Mouse (Mus musculus): Measurements from ENCODE around the gene Piga.

The Piga gene

DNA sequence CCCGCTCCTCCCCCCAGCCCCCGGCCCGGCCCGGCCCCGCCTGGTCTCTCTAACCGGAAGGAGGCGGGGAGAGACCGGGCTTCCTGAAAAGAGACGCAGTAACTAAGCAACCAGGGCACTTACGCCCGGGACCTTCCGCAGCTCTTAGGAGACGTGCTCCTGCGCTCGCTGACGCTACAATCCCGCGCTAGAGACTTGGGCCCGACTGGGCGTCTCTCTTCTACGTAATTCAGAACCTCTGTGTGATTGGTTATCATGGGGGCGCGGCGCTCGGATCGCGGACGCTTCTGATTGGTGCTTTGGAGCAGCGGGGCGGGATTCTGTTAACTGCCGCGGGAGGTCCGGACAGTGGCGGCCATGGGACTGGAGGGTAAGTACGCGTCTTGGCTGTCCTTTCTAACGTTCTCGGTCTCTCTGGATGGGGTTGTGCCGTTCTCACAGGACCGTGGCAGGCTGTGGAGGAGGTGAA lies at the start of gene Piga:
TSS of gene Piga (plus strand) at position 317 of the 469 bp plus-strand sequence.
- peak; percentile 88 to 92 for DNase-seq (ENCODE audit: low spot score in 2 of 2)

DNA sequence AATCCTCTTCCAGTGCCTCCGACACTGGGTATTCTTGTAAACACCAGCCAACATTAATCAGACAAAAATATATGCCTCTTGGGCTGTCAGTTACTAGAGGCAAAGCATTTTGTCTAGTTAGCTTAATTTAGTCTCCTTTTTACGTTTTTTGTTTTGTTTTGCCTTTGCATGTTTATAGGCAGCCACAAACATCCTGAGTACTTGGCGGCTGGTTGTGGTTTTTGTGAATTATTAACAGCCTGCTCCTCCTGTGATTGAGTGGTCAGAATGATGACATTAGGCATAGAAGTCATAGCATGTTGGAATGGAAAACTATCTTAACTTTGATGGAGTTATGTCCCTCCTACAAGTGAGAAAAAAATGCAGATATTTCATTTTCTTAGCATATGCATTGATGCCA lies 49.0 kb upstream of the Piga start:
- no peak for DNase-seq (ENCODE audit: low spot score in 2 of 2)

DNA sequence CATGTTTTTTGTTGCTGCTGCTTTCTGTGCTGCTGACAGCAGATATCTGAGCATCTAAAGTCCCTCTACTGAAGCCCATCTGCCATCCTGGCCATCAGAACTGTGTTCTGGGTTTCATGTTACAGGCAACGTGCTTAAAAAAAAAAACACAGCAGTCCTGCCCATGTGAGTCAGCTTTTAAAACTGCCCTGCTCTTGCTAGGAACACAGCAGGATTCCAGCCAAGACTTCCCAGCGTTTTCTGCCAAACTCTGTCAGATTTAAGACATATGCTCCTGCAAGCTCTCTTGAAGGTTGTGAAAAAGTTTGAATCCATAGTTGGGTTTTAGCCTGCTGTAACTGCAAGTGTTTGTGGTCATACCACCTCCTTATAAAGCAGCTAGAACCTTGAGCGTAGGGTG lies 46.5 kb upstream of the Piga start, which contains the start of gene Vegfd:
TSS of gene Vegfd (plus strand) at position 298 of the 400 bp plus-strand sequence.
- no peak for DNase-seq (ENCODE audit: low spot score in 2 of 2)

DNA sequence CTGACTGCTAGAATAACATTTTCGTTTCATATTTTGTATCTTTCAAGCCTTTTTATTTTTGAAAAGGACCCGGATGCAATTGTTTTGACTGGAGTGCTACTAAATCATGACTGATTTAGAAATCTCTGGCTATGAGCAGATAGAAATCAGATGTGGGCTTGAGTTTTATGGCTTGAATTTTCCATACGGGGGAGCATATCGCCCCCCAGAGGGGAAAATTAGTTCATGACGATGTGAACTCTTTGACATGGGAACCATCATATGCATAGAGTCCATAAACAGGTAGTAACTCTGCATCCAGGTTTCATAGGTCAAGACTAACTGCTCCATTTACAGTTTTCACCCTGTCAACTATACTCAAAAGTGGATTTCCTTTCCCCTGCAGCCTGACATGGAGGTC lies 45.0 kb upstream of the Piga start:
- no peak for DNase-seq (ENCODE audit: low spot score in 2 of 2)

DNA sequence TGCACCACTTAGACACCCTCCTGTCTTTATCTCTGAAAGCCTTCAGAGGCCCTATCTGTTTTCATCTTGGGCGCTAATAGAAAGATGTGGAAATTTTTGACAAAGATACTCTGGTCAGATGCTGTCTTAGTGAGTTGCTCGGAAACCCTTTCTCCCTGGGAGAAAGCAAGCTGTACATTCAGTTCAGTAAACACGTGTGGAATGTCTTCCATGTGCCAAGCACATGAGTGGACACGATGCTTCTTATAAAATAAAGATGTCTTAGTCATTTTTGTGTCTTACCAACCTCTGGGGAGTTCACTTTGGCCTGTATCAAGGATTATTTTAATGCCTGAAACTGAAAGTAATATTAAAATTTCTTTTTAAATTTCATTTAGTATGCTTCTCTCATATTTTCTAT lies 39.9 kb upstream of the Piga start:
- no peak for DNase-seq (ENCODE audit: low spot score in 2 of 2)

DNA sequence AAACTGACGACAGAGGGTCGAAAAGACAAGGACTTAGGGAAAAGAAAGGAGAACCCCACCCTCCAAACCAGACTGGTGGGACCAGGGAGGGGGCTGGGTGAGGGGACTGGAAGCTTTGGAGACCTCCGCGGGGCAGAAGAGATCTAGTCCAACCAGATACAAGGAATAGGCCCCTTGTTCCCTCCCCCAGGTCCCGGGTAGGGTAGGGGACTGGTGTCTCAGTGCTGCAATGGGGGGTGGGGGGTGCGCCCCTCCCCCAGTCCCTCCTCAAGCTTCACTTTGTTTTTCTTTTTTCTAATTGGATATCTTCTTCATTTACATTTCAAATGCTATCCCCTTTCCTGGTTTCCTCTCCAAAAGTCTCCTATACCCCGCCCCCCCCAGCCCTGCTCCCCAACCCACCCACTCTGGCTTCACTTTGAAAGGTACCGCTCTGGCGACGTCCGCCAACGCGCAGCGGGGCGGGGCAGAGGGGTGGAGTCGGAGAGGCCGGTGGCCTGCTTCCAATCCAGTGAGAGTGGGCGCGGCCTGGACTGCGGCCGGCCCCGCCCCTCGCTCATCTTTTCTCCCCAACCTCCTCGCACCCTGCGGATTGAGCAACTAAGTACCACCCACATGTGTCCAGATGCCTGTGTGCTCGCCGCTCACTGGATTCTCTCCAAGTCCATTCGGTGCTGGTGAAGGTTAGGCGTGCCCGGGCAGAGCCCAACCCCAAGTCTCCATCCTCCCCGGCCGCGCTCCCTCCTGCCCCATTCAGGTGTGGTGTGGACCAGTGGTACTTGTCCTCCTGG lies 37.8 kb upstream of the Piga start:
- DNase-seq (ENCODE audit: low spot score in 2 of 2) = peak; percentile 70 to 86

DNA sequence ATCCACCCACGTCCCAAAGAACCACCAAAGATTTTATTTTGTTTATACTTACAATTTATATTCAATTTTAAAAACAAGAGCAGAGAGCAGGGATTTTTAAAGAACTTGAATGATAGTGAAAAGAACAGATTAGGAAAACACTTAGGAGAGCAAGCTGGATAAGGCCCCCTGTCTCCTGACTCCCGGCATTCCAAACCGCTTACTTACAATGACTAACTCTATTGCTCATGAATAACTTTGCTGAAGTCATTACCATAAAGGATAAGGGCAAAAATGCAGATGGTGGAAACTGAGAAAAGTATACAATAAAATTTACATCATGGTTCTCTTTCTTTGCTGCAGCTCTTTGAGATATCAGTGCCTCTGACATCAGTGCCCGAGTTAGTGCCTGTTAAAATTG lies 25.5 kb upstream of the Piga start:
- no peak for DNase-seq (ENCODE audit: low spot score in 2 of 2)

DNA sequence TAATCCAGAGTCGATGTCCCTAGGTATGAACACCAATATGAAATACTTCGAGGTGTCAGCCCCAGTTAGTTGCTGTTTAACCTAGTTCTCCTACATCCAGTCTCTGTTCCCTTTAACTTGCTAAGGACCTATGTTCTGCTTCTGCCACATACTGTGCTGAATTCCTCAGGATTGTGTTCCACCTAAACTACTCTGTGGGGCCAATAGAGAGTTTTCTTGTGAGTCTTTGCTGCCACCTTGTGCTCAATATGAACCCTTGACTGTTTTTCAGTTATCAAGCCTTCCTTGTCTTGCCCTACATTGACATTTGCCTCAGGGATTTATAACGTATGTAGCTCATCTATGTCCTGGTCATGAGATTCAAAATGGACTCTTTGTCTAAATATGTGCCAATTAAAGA lies 21.1 kb upstream of the Piga start:
- no peak for DNase-seq (ENCODE audit: low spot score in 2 of 2)

DNA sequence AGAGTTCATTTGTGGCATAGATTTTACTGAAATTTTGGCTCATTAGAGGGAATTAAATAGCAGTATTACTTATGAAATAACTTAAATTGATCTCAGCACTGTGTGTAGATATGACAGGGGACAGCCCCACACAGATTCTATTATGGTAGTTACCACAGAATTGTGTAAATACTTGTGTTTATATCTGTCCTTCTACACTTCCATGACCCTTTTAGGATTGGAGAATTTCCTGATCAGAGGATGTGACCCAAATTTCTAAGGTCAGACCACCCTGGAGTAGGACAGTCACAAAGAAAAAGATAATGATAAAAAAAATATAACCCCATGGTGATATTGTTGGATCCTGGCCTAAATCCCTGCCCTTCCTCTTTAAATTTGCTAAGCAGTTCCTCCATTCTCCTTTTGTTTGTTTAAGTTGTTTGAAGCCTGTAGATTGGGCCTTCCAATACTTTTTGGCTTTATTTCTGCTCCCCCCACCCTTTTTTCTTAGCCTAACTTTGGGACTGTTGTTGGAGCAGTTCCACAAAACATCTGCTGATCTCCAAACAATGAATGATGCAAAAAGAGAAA lies 14.4 kb upstream of the Piga start:
- DNase-seq (ENCODE audit: low spot score in 2 of 2) = no peak

DNA sequence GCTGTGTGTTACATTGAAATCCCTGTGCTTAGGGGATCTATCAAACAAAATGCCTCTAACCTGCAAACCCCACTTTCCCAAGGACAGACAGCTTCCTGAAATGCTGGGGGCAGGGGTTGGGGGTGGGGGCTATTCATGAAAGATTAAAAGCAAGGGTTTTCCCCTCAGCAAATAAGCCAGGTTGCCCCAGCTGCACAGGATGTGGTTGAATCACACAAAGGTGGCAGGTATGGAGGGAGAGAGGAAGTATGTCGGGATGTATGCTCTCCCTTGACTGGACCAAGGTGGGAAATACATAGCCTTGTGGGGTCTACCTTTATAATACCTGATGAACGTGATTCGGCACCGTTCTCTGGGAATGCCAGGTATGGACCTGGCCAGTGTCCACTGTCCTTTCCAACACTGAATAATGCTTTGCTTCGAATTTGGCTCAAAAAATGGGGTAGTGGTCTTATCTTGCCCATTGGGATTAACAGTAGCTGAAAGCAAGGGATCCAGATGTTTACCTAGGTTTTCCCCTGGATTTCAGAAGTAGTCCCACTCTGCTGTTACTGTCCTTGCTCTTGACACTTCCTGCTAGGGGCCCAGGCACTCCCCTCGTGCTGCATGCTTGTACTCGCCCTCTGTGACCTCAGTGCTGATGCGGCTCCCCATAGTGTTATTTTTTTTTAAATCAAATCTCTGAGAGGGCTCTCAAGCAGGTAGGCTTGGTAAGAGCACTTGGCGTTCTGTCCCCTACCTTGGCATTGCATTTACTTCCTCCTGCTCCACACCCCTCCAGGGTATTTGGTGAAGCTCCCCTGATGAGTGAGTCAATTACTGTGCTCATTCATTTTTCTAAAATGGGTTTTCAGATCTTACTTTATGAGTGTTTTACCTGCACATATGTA lies 13.2 kb upstream of the Piga start:
- DNase-seq (ENCODE audit: low spot score in 2 of 2) = no peak

DNA sequence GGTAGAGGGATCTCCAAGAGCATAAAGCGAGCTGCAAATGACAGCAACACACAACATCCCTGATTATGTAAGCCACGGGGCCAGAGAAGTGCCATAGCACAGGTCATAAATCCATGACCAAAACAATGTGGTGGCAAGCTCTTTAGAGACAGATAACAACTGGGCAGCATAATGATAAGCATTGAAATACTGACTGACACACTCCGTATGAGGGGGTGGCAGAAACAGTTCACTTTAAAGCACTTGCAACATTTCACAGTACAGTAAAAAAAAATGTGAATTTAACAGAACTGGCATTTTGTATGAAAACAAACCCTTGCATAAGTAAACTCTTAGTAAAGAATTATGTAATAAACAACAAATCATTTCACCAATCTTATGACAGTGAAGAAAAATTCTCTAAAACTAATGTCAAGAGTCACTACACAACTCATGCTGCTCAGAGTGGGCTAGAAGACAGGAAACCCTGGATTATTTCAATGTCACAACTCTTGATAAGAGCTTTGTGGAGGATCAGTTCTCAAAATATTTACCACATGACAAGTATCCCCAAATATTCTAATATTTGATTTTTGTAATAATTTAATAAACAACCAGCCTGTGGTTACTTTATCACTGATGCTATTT lies 11.2 kb upstream of the Piga start:
- no peak for DNase-seq (ENCODE audit: low spot score in 2 of 2)

DNA sequence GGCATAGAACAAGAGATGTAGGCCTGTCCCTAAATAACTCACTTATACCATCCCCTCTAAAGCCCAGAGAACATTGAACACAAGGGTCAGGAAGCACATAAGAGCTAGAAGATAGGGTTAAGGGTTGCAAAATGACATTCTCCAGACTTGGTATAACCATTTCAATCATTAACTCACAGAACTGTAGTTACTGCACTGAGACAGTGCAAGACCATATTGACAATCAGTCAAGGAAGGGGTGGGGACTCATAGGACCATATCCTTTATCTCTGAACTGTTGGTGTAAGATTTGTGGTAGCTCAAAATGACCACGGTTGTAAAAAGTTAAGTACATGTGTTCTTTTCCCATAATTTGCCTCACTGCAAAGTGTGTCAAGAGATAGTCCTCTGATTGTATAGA lies 9.0 kb upstream of the Piga start:
- no peak for DNase-seq (ENCODE audit: low spot score in 2 of 2)

DNA sequence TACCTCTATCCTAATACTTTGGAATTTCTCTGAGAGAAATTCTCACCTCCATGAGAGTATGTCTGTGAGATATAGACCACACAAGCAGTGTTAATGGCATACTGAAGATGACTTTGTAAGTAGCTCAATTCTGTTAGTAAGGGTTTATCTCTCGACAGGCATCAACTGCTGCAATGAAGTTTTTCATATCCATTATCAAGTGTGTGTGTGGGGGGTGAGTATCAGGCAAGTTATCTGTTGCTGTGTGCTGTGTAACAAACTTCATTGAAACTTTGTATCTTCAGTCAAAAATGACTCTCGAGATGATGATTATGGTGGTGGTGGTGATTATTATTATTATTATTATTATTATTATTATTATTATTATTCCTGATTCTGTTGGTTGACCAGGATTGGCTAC lies 2.8 kb upstream of the Piga start:
- no peak for DNase-seq (ENCODE audit: low spot score in 2 of 2)

DNA sequence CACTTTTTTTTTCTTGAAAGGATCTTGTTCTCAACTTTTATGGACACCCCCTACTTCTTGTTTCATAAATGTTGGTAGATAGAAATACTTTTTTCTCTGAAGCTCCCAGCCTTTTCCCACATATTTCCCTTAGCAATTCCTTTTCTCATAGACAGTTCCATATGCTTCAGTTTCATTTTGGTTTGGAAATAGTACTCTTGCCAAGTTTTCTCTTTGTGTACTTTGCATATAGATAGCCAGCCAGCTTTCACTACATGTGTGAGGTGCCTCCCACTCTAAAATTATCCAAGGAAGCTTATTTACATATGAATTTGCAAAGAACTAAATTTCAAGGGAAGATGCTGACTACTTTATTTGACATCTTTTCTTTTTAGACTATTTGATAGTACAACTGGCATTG lies 1.6 kb upstream of the Piga start:
- no peak for DNase-seq (ENCODE audit: low spot score in 2 of 2)

DNA sequence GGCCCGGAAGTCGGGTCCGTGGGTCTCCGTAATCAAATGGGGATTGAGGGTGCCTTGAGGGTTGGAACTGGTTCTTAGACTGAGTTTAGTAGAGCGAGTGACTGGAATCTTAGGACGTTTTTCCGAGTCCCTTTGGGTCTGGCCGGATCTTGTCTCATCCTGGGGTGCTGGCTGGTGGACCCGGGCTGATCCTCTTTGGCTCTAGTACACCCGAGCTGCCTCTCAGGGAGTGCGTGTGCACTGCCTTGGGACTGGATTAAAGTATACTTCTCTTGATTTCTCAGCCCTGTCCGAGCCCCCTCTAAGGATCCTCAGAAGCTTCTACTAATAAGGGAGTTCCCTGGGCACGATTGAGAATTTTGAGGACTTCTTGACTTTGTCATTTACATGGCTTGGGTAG lies 368 bp downstream of the Piga start:
- DNase-seq (ENCODE audit: low spot score in 2 of 2) = no peak

DNA sequence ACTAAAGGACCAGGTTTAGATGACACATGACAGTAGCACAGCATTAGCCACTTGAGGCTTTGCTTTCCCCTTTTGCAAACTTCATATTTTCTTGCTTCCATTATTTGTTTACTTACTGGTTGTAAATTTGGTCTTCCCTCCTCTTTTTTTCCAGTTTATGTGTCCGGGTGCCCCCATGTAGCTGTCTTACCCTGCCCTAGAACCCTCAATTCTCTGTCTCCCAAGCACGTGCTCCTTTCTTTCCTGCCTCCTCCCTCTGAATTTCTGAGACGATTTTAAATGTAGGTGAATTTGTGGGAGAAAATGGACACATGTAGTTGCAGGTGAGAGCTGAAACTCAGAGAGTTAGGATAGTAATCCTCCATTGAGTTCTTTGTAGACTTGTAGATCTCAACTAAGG lies 931 bp downstream of the Piga start:
- DNase-seq (ENCODE audit: low spot score in 2 of 2) = no peak

DNA sequence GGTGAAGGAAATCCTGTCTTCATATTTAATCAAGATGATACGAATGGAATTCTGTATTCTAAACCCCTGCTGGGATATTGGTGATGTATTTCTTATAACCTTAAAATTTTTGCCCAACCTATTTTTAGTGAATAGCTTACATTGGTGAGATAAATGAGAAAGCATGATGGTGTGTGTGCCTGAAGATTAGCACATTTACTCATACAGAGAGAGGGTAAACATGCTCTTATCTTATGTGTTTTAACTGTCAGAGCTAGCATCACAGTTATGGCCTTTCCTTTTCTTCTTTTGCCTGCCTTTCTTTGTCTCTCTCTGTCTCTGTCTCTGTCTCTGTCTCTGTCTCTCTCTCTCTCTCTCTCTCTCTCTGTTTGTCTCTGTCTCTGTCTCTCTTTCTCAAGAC lies 5.2 kb downstream of the Piga start:
- DNase-seq (ENCODE audit: low spot score in 2 of 2) = no peak

DNA sequence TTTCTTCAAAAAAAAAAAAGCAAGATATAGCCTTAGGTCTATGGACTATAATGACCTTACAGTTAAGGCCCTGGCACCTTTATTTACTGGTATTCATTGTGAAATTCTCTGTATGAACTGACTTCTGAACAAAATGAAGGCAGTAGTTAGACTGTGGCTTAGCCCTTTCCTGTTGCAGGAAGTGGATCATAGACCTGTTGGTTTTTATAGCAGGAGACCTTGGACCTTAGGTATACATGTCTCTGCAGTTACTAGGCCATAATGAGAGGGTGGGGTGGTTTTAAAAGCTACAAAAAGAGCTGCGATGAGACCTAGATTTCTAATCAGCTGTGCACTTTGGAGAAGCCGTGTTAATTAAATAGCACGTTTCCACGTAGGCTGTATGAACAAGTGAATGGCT lies 7.7 kb downstream of the Piga start:
- no peak for DNase-seq (ENCODE audit: low spot score in 2 of 2)

DNA sequence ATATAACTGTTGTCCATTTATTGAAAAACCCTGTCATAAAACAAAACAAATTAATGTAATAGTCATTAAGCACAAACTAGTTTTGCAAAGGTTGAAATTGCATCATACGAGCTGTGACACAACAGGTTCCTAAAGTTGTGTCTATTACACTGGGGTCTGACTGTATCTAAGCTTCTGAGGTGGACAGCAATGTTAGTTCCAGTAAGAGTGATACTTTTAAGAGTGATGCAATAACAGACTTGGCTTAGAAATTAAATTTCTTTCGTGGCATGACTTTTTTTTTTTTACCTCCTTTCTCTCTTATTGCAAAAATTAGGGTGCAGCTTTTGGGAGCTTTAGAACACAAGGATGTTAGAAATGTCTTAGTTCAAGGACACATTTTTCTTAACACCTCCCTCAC lies 8.6 kb downstream of the Piga start:
- DNase-seq (ENCODE audit: low spot score in 2 of 2) = no peak

DNA sequence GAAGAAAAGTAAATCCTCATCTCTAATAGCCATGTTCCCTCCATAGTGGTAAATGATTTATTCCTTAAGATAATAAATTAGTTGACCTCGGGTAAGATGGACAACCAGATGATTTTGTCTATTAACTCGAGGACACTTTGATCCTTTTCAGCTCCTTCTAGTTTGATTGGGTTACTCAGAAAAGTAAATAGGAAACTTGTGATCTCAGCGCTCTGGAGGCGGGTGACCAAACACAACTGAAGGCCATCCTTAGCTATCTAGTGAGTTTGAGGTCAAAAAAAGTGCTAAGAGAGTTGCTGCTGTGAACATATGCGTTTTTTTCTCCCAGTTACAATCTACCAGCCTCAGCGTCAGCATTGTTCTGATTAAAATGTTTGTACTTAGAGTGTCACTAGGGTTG lies 11.0 kb downstream of the Piga start:
- no peak for DNase-seq (ENCODE audit: low spot score in 2 of 2)

DNA sequence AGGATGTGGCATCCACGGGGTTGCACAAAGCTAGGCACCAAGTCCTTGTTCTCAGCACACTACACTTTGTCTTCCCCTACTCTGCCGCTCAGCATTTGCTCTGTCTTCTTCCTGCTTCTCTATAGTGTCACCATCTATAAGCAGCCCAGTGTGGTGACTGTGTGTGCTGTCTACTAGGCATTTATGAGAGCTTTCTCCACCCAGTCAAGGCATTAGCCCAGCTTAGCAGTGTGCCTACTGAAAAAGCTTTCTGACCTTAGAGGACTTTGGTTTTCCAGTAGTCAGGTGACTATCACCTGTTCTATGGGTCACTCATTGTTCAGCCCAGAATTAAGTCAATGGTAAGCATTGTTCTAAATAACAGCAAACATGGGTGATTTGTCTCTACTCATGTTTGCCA lies 11.5 kb downstream of the Piga start:
- DNase-seq (ENCODE audit: low spot score in 2 of 2) = no peak

DNA sequence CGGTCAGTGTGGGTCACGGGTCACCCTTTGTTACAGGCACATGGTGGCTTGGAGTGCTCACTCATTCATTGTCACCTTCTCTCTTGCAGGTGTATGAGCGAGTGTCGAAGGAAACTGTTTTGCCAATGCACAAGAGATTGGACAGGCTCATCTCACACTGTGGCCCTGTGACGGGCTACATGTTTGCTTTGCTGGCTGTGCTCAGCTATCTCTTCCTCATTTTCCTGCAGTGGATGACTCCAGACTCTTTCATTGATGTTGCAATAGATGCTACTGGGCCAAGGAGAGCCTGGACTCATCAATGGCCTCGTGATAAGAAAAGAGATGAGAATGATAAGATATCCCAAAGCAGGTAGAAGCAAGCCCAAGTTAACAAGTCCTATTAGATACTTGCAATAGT lies 12.0 kb downstream of the Piga start:
- DNase-seq (ENCODE audit: low spot score in 2 of 2) = no peak
